Mouse (Mus musculus) heart, postnatal 25 days (tissue): ENCODE measurements at regions not wholly inside any gene's neighbourhood (a gene's known extent, or its start where the extent isn't known, plus 50 kb on each side); places are given as distances from the start of the nearest gene placed in this dataset.
A peak's percentile ranks its signal among the peaks of the same experiment; 100 is the strongest.

Experiments used
- DNase-seq: peaks from one replicate; pipeline ENCODE4 v3.0.0; 2022; ENCODE audit warnings: low spot score
- intact Hi-C: fragments of 180-260 bp; cut with DNase I; formaldehyde crosslinking; loops from one replicate; pipeline ENCODE4 v1.15.1; 2025

DNA sequence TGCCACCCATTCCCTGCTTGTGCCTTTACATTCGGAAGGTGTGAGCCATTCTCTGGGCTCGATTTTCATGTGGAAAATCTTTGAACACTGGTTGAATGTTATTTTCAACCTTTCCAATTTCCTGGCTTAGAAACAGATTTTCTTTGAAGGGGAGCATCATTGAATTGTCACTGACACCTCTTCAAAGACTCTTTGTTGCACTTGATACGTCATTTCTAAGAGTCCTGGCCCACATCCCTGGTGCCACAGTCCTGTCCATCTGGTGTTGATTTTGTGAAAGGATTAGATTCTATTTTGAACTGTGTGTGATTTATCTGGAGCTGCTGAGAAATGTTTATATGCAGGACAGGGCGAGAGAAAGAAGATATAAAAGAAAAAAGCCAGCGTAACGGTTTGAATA is 217.6 kb downstream of the Fam173b start:
- intact Hi-C loops = no loop called here
- no peak for DNase-seq

DNA sequence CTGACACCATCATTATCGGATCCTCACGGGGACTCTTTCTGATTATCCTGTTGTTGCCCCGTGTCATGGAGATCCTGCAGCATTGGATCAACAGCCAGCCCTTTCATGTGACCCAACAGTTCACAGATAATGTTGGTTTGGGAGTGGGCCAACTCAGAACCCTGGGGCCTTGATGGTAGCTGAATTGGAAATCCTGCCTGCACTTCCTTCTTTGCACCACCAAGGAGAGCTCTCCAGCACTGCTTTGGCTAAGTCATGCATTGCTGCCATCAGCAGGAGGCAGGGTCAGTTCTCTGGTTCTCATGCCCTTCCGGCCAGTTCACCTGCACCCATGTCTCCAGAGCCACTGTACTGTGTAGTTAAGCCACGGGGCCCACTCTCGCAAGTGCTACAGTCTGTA is 225.6 kb downstream of the Fam173b start:
- no peak for DNase-seq
- intact Hi-C loops = no loop called here

DNA sequence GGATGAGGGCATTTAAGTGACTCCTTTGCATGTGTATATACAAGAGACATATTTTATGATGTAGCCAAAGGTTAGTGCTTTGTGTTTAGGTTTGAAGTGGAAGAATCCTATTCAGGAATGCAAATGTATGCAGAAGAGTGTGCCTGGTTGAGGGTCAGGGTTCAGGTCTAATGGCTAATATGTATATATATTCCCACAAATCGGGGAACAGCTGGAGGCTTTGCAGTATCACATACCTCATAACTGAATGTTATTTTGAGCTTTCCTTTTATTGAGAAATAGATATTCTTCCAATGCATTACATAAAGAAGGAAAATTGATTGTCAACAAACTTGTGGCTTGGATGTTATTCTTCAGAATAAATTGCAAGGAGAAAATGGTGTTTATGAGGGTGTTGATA is 239.9 kb downstream of the Fam173b start:
- intact Hi-C loops = no loop called here
- DNase-seq = no peak

DNA sequence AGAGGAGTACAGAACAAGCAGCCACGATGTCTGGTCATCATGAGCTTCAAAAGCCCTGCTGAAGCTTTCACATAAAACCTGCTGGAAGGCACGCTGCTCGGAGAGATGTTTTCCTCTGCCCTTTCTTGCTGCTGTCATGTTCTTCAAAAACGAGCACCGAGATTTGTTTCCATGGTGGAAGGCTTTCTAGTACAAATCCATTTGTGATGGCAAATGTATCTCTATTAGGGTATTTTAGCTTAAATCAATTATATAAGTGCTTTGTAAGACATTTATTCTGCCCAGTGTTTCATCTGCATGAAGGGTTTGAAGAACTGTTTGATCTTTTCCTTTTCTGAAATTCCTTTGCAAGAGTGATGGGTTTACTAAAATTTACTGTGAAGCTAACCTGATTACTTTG is 253.1 kb downstream of the Fam173b start:
- intact Hi-C loops = no loop called here
- DNase-seq = no peak

DNA sequence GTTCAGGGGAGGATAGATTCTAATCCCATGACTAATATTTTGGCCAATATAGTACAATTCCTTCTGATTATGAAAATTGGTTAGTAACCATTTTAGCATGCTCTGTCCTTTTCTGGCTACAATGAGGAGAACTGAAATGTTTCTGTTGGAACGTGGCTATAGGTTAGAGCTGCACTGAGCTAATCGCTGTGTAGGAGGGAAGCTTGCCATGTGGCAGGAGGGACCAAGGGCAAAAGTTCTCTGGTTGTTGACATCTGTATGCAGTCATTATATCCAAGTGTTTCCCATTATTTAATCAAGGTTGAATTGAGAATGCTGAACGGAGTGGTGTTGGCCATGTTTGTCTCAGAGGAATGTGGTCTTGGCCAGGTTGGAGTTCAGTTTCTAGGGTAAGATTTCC is 253.5 kb downstream of the Fam173b start:
- intact Hi-C loops = no loop called here
- no peak for DNase-seq

DNA sequence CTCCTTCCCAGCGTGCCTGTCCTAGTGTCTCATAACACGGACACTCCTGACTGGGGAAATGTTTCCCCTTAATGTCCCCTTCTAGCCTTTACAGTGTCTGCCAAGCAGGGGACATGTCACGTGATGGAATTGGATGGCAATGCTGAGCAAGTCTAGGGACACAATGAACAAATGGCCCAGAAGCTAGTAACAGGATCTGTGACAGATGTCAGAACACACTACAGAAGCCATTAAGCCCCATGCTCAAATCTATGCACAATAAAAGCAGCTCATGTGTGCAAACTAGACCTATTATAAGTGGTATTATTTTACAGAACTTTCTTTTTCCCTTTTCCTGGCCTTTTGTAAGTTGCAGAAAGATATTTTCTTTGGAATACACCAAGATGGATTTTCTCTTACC is 267.4 kb downstream of the Fam173b start:
- intact Hi-C loops = no loop called here
- DNase-seq = no peak

DNA sequence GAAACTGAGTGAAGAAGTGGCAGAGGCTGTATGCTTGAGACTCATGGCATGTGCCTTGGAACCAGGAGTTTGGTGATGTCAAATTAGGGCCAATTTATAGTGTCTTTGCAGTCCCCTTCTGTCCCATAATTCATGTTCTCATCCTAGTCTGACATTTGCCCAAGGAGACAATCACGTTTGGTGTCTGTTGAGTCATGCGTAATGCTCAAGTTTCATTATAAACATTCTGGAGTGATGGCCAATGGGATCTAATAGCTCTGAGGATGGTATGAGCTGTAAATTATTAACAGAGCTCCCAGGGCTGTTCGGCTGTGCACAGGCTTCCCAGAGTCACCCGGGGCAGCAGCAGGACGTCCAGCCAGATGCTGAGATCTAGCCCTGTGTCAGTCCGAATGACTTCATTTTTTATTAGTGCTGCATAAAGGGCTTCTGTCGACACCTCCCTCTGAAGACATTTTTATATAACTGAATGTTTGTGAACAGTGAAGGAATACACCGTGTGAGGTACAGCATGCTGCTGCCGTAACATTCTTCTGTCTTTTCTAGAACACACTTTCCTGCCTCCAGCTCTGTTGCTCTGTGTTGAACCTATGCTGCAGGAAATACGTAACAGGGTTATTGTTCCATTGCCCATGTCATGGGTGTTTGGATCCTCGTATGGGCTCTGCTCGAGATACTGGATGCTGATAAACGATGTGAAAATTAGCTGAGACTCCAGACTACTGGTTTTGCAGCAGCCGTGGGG is 268.2 kb downstream of the Fam173b start:
- intact Hi-C loops = no loop called here
- DNase-seq = no peak

DNA sequence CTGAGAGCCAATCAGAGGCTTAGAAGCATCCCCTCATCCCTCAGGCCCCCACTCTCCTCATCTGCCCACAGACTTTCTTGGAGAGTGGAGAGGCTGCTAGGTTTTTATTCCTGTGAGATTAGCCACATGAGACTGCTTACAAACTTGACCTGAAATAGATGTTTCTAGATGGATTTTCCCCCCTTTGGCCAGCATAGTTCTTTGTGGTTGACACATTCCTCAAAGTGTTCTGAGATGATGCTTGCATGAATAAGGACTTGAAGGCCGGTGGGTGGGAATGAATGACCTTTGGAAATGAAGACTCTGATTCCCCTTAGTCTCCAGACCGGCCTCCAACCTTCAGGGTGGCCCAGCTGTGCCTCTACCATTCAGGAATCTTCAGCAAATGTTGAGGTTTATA is 273.8 kb downstream of the Fam173b start:
- intact Hi-C loops = no loop called here
- DNase-seq = no peak

DNA sequence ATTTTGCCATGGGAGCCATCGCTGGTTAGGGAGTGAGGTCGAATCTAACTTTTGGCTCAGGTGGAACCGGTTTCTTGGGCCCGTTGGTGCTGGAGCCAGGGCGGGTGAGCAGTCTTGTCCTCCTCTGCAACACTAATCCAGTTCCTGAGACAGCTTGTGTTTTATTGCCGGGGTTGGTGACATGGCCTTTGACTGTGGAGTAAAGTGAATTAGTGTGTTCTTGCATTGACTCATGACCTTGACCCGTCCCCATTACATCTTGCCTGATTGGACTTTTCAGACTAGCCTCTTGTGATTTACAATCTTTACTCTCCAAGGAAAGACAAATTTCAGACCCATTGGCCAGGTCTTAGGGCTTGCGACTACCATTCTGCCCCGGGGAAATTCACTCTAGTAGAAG is 278.8 kb downstream of the Fam173b start:
- intact Hi-C loops = no loop called here
- no peak for DNase-seq

DNA sequence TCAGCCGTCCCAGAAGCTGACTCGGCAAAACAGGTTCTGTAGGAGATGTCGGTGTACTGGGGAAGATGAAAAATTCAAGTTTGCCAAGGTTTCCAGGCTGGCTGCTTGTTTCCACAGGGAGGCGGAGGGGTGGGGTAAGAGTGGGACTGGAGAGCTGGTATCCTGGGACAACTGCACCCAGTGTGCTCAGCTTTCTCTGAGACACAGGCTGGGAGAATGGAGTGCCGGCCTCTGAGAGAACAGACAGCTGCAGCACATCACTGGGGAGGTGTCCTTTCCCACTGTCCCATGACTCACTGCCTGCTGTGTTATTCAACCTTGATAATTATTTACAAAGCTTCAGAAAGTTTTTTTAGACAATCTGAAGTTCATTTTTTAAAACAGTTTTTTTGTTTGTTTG is 280.7 kb downstream of the Fam173b start:
- peak; percentile 11 for DNase-seq
- intact Hi-C loops = no loop called here

DNA sequence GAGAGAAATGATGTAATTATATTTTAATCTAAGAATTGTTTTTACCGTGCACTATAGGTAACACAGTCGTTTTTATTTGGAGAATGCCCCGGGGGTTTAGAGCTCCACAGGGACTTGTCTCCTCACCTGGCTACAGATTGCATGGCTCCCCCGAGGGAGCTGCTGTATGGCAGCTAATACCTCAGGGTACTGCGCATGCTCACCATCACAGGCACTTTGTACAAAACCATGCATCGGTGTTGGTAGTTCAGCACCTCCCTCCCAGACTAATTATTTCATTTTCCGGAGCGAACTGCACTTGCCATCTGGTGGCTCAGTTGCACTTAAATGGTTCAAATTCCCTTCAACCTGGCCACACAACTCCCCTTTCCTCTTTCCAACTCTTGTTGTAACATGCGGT is 281.9 kb downstream of the Fam173b start:
- intact Hi-C loops = no loop called here
- no peak for DNase-seq

DNA sequence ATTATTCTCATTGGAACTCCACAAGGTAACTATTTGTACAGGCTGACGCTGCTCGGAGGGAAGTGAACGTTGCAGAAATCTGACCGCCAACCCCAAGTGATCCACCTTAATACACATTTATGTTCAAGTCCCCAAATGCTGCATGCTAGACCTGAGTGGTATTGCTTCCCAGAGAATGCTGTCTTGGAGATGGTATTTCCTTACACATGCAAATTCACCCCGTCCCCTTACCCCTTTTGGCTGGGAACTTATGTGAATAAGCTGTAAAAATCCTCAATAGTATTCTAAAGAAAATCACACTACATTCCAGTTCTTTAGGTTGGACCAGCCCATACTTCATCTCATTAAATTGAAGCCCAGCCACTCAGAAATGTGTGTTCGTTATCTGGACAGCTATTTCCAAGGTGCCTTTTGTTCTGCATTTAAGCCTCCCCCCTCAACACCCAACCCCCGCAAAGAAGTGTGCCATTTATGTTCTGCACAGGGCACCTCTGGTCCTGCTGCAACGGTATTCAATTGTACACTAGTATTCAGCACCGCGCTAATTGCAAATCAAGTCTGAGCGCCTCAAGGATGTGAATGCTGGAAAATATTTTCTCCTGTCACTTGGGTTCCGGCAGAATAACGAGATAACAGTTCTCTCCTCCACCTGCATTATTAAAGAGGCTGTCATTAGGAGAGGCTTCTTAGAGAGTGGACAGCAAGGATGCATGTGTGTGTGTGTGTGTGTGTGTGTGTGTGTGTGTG is 278.0 kb upstream of the Tas2r119 start:
- intact Hi-C loops = no loop called here
- no peak for DNase-seq

DNA sequence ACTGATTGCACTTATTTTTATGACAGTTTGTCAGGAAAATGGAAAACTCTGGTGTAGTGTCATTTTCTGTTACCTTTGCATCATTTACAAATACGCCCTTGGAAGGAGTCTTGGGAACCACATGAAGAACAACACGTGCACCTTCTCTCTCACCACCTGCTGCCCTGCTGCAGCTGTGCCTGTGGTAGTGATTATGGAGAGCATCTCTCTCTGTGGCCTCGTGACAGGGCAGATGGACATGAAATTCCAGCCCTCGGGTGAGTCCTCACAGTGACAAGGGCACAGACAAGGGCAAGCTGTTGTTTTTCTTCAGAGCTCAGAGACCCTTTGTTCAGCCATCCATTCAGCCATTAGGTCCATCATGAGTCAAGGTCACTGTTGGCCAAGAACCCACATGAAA is 276.8 kb upstream of the Tas2r119 start:
- no peak for DNase-seq

DNA sequence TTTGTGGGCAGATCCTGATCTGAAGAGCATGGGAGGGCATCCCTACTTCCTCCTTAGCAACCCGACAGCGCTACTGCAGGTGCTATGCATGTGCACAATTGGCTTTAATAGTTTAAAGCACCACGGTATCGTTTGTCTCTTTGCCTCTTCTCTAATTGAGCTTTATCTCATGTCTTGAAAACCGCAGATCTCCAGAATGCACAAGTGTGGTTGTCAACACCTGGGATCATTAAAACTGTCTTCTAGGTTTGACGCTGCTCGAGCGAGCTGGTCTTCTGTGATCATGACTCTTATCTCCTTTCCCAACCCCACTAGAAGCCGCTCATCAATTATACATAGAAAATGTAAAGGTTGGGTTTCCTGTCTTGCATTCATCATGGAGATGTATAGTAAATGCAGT is 268.7 kb upstream of the Tas2r119 start:
- intact Hi-C loops = no loop called here
- no peak for DNase-seq

More for the DNA sequence above, 276.8 kb upstream of the Tas2r119 start:
- intact Hi-C loops = no loop called here

DNA sequence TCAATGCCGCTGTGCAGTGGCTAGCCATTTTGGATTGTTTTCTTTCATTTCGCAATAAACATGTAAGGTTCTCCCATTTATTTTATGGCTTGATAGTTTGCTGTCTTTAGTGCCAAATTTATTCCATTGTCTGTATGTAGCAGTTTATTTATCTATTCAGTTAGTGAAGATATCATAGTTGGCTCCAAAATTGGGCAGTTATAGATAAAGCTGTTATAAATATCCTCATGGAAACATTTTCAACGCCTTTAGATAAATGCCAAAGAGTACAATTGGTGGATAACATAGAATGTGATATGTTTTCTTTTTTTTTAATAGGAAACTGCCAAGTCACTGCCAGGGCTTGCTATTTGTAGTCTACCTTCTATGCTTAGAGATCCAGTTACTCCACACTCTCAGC is 265.1 kb upstream of the Tas2r119 start:
- intact Hi-C loops = no loop called here
- DNase-seq = no peak

DNA sequence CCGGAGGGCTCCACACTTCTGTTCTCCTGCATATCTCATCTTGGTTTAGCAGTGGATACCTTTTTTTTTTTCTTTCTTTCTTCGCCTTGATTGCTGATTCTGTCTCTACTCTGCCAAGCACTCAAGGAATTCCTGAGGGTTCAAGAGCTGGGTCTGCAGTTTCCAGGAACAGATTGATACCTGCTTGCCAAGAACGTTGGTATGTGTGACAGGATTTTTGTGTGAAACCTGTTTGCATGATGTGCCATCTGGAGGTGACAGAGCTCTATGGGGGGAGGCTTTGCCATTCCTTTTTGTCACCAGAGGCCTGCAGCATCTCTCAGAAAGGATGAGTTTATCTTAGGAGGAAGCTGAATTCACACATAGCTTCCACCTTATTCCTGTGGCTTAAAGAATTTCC is 255.6 kb upstream of the Tas2r119 start:
- DNase-seq = no peak
- intact Hi-C loops = no loop called here

DNA sequence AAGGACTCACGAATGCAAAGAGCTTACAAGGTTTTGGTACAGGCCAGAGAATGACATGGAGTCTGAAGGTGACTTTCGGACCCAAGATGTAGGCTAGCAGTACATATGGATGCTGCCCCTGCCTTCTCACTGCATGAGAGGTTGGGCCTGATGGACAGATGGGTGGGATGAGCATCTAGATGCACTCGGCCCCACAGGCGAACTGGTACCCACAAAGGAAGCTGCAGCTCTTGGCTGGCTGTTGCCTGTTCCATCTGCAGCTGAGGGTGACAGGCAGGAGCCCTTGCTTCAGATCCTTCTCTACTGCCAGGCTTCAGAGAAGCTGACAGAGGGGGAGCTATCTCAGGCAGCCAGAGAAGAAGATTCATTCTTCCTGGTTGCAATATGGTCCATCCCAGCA is 216.8 kb upstream of the Tas2r119 start:
- DNase-seq = no peak
- intact Hi-C loops = no loop called here

DNA sequence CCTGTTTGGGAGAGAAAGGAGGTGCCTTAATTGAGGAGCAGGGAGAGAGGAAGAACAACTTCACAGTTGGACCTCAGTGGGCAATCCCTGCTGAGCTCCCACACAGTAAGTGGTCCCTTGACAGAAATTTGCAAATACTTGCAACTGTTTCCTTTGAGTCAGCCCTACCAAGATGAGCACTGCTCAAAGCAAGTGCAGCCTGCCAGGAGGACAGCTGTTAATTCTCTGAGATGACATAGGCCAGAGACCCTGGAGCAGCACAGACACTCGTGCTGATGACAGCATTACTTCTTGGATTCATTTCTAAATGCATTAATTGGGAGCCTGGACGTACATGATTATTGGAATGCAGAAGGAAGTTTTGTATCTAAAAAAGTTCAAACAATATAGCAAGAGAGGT is 215.1 kb upstream of the Tas2r119 start:
- DNase-seq = peak; percentile 27

DNA sequence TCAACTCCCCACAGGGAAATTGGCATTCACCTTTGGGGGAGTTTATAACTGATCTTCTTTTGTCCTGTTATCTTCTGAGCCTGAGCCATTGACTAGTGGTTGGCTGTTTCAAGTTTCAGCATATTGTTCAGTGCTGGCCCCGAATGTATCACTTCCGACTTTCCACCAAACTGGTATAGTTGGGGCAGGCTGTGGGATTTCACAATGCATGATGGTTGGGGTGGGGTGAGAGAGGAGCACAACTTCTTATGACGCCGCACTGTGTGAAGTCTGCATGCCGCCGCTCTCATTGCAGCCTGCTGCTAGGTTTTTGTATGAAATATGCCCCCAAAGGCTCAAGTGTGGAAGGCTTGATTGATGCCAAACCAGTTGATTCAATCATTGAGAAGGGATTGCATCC is 212.2 kb upstream of the Tas2r119 start:
- intact Hi-C loops = no loop called here
- no peak for DNase-seq

More for the DNA sequence above, 215.1 kb upstream of the Tas2r119 start:
- intact Hi-C loops = no loop called here

DNA sequence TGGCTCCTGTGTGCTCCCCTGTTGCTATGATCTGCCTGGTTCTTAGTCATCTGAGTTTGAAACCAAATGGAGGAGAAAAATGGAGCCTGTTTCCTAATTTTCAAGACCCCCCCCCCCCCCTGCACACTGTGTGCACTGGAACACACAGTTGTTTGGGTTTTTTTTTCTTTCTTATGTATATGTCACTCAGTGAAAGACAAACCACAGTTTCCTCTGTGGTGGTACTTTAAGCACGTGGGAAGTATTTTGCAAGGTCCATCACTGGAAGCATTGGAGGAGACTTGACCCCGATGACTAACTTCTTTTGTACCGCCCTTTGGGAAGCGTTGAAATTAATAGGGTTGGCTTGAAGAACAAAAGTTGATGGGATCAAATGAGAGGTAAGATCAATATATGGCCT is 211.5 kb upstream of the Tas2r119 start:
- DNase-seq = no peak
- intact Hi-C loops = no loop called here

DNA sequence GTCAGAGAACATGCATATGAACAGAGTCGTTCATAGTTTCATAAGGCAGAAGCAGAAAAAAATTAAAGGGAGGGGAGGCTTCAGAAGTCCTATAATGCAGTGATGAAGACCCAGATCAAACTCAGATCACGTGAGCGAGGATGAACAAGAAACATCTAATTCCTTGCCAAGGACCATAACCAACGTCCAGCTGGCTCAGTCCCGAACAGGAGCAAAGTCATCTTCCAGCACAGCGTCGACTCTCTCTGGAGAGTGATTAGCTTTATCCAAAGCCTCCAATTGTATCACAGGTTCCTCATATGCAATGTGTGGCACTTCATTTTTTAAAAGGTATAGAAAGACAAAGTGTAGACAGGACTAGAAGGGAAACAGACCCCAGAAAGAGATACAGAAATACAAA is 204.2 kb upstream of the Tas2r119 start:
- intact Hi-C loops = no loop called here
- DNase-seq = no peak

DNA sequence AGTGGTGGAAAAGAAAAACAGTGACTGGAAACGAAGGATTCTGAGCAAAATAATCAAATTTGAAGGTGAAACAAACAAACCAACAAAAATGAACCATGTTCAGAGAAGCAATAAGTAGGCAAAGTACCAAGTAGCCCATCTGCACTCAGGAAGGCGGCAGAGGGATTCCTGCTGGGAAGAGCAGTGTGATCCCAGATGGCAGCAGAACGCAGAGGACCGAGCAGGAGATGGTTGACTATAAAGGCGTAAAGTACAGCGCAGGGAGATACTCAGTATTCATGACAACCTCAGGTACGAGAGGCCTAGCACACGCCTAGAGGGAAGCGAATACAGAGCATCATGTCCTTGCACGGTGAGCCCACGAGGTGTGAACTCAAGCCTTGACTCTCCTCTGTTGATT is 203.2 kb upstream of the Tas2r119 start:
- no peak for DNase-seq

More for the DNA sequence above, 203.2 kb upstream of the Tas2r119 start:
- intact Hi-C loops = no loop called here
